Mouse (Mus musculus) kidney, embryonic 15.5 days (tissue): ENCODE measurements around the gene Prss2. TPM values are rescaled to one million over a fixed set of nuclear protein-coding genes. Genes with fewer than 3 reads are reported as not detected.
"Not testable (repeated sequence)": the region's sequence is repeated elsewhere in the genome, so short reads cannot be mapped to it uniquely, and the experiment has no call there.

Experiments
- ATAC-seq: fragments of 200-750 bp; cut with Nextera tagmentation; replicated peaks from 2 replicates; pipeline ENCODE4 v1.8.0; 2017; ENCODE audit warnings: moderate TSS enrichment; ENCODE audit not compliant: low FRiP score
- H3K27ac ChIP-seq: fragments of 300-500 bp; sonication (generic); 2 replicates; pipeline ENCODE4 v1.5.1; 2015; ENCODE audit warnings: mild to moderate bottlenecking, inconsistent platforms
- H3K27me3 ChIP-seq: fragments of 300-500 bp; sonication (generic); 2 replicates; pipeline ENCODE4 v1.6.1; 2015; ENCODE audit warnings: inconsistent platforms
- H3K36me3 ChIP-seq: fragments of 300-500 bp; sonication (generic); 2 replicates; pipeline ENCODE4 v1.6.1; 2015; ENCODE audit warnings: inconsistent platforms
- H3K4me1 ChIP-seq: fragments of 300-500 bp; sonication (generic); 2 replicates; pipeline ENCODE4 v1.6.1; 2015; ENCODE audit warnings: inconsistent platforms
- H3K4me2 ChIP-seq: fragments of 300-500 bp; sonication (generic); 2 replicates; pipeline ENCODE4 v1.6.1; 2015; ENCODE audit warnings: moderate library complexity, mild to moderate bottlenecking, inconsistent platforms
- H3K4me3 ChIP-seq: fragments of 300-500 bp; sonication (generic); replicated peaks from 2 replicates; pipeline ENCODE4 v1.5.1; 2015; ENCODE audit warnings: mild to moderate bottlenecking, inconsistent platforms
- H3K9ac ChIP-seq: fragments of 300-500 bp; sonication (generic); 2 replicates; pipeline ENCODE4 v1.6.1; 2015; ENCODE audit warnings: mild to moderate bottlenecking, inconsistent platforms
- H3K9me3 ChIP-seq: fragments of 300-500 bp; sonication (generic); replicated peaks from 2 replicates; pipeline ENCODE4 v1.6.1; 2016; ENCODE audit warnings: inconsistent platforms
- WGBS: fragments of 180-500 bp; shearing (Covaris S2); methylation state at CpG from one replicate; pipeline ENCODE4 v1.1.7; 2015; ENCODE audit warnings: mixed read lengths; 5-methylcytosine and 5-hydroxymethylcytosine counted together
- polyA plus RNA-seq: library from polyadenylated mRNA; unstranded; fragments of >200 nt; fragmentation: Nextera tagmentation; extraction: Ambion mirVana; gene quantifications from 2 replicates; pipeline ENCODE4 v1.2.1, GENCODE M21; 2015

Gene Prss2
- polyA plus RNA-seq, 1 experiment from 2014 or later = not detected

DNA sequence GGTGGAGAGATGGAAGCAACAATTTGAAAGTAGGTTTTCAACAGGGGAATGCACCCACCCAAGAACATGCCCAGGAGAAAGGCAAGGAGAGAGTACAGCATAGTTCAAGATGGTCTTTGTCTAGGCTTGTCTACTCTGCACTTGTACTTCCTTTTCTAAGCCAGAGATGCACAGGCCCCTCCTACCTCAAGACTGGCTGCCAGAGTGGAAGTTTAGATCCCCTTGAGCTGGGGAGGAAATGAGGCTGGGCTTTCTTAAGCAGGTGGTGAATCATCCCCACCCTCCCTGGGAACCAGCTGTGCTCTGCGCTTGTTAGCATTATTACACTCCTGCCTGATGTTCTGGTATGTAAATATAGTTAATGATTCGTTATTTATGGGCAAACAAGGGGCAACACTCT, 36.7 kb downstream of the Prss2 start:
- ATAC-seq = no peak
- Histone ChIP-seq H3K27ac (no peak overlapping the region), H3K9ac (no peak overlapping the region), H3K36me3 (no peaks in the 10 kb centered on the region), H3K4me3 (no peak overlapping the region), H3K27me3 (no peaks in the 10 kb centered on the region), H3K4me1 (no peaks in the 10 kb centered on the region), H3K9me3 (no peaks in the 10 kb centered on the region), H3K4me2 (no peak overlapping the region)
- 39% methylated on average over 2 of the region's 2 CpGs for WGBS

- H3K9me3 ChIP-seq = no peaks in the 10 kb centered on the region
- no peak overlapping the region for H3K27ac ChIP-seq
- H3K36me3 ChIP-seq = no peaks in the 10 kb centered on the region
- H3K4me2 ChIP-seq = no peak overlapping the region
- ATAC-seq = no peak
- no peak overlapping the region for H3K9ac ChIP-seq
- 41% methylated on average over 3 of the region's 3 CpGs for WGBS
- no peaks in the 10 kb centered on the region for H3K27me3 ChIP-seq
- no peaks in the 10 kb centered on the region for H3K4me1 ChIP-seq
- no peak overlapping the region for H3K4me3 ChIP-seq
These were observed 37.7 kb downstream of the Prss2 start for GRCm38 (mm10) chr6:41559331-41559730.

DNA sequence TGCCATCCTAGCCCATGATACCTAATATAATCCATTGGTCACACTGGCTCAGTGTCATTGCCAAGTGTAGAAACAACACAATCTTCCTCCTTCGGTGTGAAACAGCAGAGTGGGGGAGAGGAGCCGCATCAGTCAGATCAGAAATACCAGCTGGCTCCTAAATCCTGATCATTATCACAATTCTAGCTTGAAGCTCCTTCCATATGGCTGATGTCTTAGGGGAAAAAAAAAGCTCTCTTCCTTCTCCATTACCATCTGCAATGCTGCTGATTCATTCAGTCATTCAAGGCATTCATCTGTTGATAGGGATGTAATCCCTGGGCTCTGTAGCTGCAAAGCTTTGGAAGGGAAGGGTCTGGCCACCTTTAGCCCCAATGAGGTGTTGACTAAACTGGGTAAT, 38.7 kb downstream of the Prss2 start:
- H3K4me3 ChIP-seq = no peak overlapping the region
- H3K27ac ChIP-seq = no peak overlapping the region
- no peaks in the 10 kb centered on the region for H3K4me1 ChIP-seq
- no peaks in the 10 kb centered on the region for H3K36me3 ChIP-seq
- ATAC-seq = no peak
- 69% methylated on average over 2 of the region's 2 CpGs for WGBS
- H3K9ac ChIP-seq = no peak overlapping the region
- no peak overlapping the region for H3K4me2 ChIP-seq
- no peaks in the 10 kb centered on the region for H3K9me3 ChIP-seq
- H3K27me3 ChIP-seq = no peaks in the 10 kb centered on the region

DNA sequence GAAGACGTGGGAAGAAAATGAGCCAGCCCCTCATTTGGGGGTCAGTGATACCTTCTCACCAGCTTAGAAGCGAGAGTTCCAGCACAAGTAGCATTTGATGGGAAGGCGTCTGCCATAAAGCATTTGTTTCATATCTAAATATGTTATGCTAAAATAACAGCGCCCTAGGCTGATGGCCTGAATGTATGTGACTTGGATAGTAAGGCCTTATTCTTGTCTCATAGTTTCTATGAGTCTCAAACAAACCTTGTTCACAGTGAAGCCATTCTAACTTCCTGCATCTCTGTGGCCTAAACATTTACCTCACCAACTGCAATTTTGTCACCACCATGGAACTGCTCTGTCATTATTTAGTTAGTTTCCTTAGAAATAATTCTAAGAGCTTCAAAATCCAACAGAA, 41.0 kb downstream of the Prss2 start:
- no peaks in the 10 kb centered on the region for H3K36me3 ChIP-seq
- H3K4me2 ChIP-seq = no peak overlapping the region
- no peaks in the 10 kb centered on the region for H3K4me1 ChIP-seq
- ATAC-seq = no peak
- H3K27ac ChIP-seq = no peak overlapping the region
- no peaks in the 10 kb centered on the region for H3K27me3 ChIP-seq
- H3K9me3 ChIP-seq = no peaks in the 10 kb centered on the region
- WGBS = 89% methylated on average over 4 of the region's 4 CpGs
- H3K4me3 ChIP-seq = no peak overlapping the region
- H3K9ac ChIP-seq = no peak overlapping the region

- not testable (repeated sequence) for H3K36me3 ChIP-seq, H3K27me3 ChIP-seq, H3K27ac ChIP-seq, ATAC-seq, H3K4me3 ChIP-seq, H3K9ac ChIP-seq, H3K4me2 ChIP-seq, H3K4me1 ChIP-seq, H3K9me3 ChIP-seq
- 78% methylated on average over 5 of the region's 23 CpGs for WGBS
These were observed 41.7 kb downstream of the Prss2 start for GRCm38 (mm10) chr6:41563104-41563951.

DNA sequence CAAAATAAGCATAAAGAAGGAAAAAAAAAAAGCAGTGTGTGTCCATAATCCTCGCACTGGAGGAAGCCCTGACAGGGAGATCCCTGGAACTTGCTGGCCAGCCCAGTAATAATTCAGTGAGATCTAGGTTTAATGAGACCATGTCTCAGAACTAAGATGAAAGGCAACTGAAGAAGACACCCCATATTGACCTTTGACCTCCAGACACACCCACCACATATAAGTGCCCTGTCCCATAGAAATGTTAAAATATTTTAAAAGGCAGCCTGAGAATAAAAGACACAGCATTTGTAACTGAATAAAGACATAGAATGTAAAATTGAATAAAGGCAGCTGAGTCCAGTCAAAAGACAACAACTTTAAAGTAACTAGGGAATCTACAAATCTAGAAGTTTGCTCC, 43.7 kb downstream of the Prss2 start:
- no peaks in the 10 kb centered on the region for H3K36me3 ChIP-seq
- WGBS = 57% methylated on average over 1 of the region's 1 CpGs
- H3K9me3 ChIP-seq = no peaks in the 10 kb centered on the region
- H3K4me3 ChIP-seq = no peak overlapping the region
- H3K27ac ChIP-seq = no peak overlapping the region
- H3K9ac ChIP-seq = no peak overlapping the region
- no peaks in the 10 kb centered on the region for H3K4me1 ChIP-seq
- no peak overlapping the region for H3K4me2 ChIP-seq
- H3K27me3 ChIP-seq = no peaks in the 10 kb centered on the region
- no peak for ATAC-seq

DNA sequence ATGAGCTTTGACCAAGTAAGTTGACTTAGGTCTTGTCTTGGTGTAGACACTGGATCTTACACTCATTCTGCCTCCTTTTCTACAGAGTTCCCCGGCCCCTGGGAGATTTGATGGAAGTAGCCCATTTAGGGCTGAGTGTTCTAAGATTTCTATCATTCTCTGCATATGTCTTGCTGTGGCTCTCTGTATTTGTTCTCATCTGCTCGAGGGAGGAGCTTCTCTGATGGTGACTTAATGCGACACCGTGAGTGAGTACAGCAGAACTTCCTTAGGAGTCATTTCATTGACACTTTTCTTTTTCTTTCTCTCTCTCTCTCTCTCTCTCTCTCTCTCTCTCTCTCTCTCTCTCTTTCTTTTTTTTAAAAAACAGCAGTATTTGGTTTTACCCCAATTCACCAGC, 45.4 kb downstream of the Prss2 start:
- H3K9ac ChIP-seq = no peak overlapping the region
- H3K9me3 ChIP-seq = no peaks in the 10 kb centered on the region
- H3K27ac ChIP-seq = no peak overlapping the region
- 88% methylated on average over 4 of the region's 4 CpGs for WGBS
- no peak overlapping the region for H3K4me2 ChIP-seq
- H3K36me3 ChIP-seq = no peaks in the 10 kb centered on the region
- ATAC-seq = no peak
- H3K27me3 ChIP-seq = no peaks in the 10 kb centered on the region
- no peak overlapping the region for H3K4me3 ChIP-seq
- H3K4me1 ChIP-seq = no peaks in the 10 kb centered on the region

DNA sequence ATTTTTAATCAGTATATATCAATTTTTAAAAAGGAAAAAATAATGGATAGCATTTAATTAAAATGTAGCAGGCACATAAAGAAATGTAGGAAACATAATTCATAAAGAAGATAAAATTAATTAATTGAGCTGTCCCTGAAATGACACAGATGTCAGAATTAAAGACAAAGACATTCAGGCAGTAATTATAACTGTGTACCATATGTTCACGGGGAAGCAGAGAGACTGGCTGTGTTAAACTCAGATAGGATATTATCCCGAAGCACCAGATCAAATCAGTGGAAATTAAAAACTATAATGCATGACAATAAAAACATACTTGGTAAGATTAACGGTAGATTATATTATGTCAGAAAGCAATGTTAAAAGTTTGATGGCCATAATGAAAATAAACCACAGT, 47.5 kb downstream of the Prss2 start:
- ATAC-seq = no peak

More for the DNA sequence above, 47.5 kb downstream of the Prss2 start:
- no peak overlapping the region for H3K27ac ChIP-seq
- no peaks in the 10 kb centered on the region for H3K27me3 ChIP-seq
- H3K9ac ChIP-seq = no peak overlapping the region
- WGBS = 75% methylated on average over 3 of the region's 3 CpGs
- no peak overlapping the region for H3K4me3 ChIP-seq
- no peaks in the 10 kb centered on the region for H3K9me3 ChIP-seq
- no peaks in the 10 kb centered on the region for H3K4me1 ChIP-seq
- no peaks in the 10 kb centered on the region for H3K36me3 ChIP-seq
- H3K4me2 ChIP-seq = no peak overlapping the region

Other genes with a start within 250 kb of the Prss2 start
- gene Try4, start 219.5 kb upstream of the Prss2 start, polyA plus RNA-seq = not detected in 2 replicates
- gene Try5, start 204.9 kb upstream of the Prss2 start, polyA plus RNA-seq = 0.27 TPM in 1 of 2 replicates, not detected in the other
- gene Try10, start 167.7 kb upstream of the Prss2 start, polyA plus RNA-seq = 0.42 TPM in 1 of 2 replicates, not detected in the other
- gene Prss3, start 144.1 kb upstream of the Prss2 start, polyA plus RNA-seq = 0.19 TPM in 1 of 2 replicates, not detected in the other
- gene Gm5771, start 129.4 kb upstream of the Prss2 start, polyA plus RNA-seq = not detected in 2 replicates
- gene Gm10334, start 75.6 kb upstream of the Prss2 start, polyA plus RNA-seq = not detected in 2 replicates
- gene Prss1, start 62.9 kb upstream of the Prss2 start, polyA plus RNA-seq = 0.52 TPM in 1 of 2 replicates, not detected in the other
- 13.2 and 15.0 TPM in 2 replicates for gene Ephb6, start 83.7 kb downstream of the Prss2 start, polyA plus RNA-seq
- gene Trpv6, start 114.6 kb downstream of the Prss2 start, polyA plus RNA-seq = 3.8 and 4.7 TPM in 2 replicates
- gene Trpv5, start 159.0 kb downstream of the Prss2 start, polyA plus RNA-seq = 1.5 and 1.8 TPM in 2 replicates
- 0.22 TPM in 1 of 2 replicates, not detected in the other for gene Llcfc1, start 162.6 kb downstream of the Prss2 start, polyA plus RNA-seq
- gene Kel, start 182.6 kb downstream of the Prss2 start, polyA plus RNA-seq = 3.7 and 5.8 TPM in 2 replicates